Mouse (Mus musculus): ENCODE measurements at regions not wholly inside any gene's neighbourhood (a gene's known extent, or its start where the extent isn't known, plus 50 kb on each side); places are given as distances from the start of the nearest gene placed in this dataset.

DNA sequence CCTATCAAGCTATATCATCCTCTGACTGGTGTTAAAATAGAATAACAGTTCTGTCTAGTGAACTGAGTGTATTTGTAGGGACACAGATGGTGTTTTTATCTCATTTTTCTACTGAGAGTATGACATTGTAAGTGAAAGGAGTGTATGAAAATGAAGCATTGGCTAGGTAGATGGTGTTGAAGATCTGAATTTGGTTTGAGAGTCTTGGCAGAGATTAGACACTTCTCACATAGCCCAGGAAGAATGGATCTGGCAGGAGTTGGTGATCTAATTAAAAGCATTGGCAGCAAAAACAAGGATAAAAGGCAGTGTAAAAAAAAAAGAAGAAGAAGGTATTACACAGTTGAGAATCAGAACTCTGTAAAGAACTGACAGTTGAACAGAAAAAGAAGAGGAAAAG is 900.4 kb upstream of the Pabpc4l start:
- peak; percentile 4 to 16 for DNase-seq

DNA sequence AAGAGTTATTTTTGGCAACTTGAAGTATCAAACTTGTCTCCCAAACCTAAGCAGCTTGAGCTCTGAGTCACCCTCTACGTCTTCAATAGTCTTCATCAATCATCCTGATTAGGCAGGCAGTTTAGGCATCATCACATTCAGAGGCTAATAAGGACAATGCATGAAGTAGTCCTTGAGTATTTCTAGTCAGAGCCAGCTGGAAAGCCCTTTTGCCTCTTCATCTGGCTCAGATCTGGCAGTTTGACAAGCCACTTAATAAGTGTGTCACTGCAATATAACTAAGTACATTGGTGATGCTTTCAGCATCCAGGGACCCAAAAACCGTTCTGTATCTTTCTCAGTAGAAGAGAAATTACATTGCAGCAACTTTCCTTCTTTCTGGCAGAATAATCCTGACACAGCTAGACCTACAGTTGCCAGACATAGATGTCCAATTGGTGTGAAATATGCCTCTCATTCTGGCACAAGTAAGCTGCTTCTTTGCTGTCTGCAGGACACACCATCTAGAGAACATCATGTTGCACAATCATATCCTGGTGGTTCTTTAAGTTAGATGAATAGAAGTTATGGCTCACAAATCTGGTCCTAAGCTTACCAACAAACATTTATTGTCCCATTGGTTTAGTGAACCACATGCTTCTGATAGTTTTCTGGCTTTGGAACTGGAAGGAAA is 868.5 kb upstream of the Pabpc4l start:
- DNase-seq: peak in 1 of 2 experiments; percentile 2

DNA sequence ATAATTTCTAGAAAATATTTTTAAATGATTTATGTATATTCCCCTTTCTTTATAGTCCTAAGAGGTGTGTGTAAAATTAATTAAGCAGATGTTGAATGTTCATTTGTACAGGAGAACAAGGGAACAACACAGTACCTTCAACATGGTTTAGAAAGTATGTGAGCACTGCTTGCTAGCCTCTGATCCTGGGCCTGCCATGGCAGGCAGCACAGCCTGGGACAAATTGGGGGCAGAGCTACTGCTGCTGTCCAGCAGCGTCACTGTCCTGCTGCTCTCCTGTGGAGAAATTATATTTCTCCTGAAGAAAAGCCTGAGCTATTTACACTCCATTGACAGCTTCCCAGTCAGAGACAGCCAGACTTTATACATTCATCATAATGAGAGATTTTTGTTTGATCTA is 833.8 kb upstream of the Pabpc4l start:
- no peak for DNase-seq

DNA sequence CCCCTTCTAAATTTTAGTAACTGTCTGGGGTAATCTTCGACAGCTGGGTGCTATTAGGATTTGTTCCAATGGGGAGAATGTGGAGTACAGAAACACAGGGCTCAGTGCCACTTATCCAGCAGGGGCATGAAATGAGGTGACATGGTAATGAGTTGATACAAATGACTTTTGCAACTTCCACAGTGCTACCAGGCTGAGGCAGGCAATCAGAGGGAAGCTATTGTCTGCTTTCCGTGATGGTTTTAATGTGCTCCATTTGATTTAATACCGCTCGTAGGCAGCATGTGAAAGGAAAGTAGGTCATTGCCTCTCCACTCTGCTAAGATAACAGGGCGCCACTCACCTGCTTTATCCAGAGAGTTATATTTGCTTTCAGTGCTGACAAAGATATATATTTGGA is 832.3 kb upstream of the Pabpc4l start:
- DNase-seq: peak; percentile 20 to 34

DNA sequence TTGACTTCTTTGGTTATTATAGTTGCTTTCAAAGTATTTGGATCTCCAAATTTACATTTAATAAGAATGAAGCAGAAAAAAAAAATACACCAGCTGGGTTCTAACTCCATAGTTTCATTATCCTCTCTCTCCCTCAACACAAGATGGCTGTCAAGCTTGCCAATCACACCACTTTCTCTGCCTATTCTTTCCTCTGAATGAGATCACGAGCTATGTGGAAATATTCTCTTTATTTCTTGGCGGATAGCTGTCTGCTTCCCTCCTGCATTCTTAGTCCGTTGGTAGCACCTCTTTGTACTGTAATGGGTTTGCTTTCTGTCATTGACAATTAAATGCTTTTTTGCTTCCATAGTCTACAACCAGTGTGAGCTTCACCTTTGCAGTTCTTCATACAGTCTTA is 793.0 kb upstream of the Pabpc4l start:
- no peak for DNase-seq

DNA sequence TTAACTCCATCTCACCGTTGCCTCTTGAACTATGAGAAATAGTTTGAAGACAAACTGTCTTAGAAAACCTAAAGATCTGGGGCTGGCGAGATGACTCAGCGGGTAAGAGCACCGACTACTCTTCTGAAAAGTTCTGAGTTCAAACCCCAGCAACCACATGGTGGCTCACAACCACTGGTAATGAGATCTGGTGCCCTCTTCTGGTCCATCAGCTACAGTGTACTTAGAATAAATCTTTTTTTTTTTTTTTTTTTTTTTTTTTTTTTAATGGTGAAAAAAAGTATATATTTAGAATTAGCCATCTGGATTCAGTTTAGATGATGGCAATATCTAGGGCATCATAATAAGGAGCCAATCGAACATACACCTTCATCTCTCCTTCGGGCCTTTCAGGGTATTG is 782.2 kb upstream of the Pabpc4l start:
- DNase-seq: no peak

DNA sequence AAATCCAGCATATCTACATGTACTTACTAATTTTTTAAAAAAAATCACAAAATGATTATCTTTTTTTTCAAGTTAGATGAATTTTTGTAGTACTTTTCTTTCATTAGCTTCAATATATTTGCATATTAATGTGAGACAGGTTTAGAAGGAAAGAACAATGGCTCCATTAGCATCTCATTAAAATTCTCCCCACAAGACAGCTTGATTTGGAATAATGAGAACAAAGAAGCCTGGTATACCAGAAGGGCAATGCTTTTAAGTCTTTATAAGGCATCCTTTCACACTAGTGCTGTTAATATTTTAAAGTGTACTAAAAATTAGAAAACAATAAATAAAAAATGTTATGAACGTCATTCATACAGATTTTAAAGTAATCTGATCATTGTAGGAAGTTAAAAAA is 770.6 kb upstream of the Pabpc4l start:
- no peak for DNase-seq

DNA sequence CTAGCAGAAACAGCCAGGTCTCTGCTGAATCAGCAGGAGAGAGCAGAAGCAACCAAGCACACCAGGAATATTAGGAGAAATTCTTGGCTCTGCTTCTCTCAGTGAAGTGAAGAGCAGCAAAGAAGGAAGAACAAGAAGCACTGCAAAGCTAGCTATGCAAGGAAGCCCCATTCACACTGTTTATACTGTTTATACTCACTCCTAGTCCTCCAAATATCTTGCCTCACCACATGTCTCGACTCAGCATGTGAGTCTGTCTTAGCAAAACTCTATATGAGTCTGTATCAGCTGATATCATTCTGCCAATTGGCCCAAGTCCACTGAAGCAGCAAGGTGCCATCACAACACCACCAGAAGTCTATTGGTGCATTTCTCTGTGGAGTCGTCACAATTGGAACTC is 765.1 kb upstream of the Pabpc4l start:
- peak; percentile 12 to 20 for DNase-seq

DNA sequence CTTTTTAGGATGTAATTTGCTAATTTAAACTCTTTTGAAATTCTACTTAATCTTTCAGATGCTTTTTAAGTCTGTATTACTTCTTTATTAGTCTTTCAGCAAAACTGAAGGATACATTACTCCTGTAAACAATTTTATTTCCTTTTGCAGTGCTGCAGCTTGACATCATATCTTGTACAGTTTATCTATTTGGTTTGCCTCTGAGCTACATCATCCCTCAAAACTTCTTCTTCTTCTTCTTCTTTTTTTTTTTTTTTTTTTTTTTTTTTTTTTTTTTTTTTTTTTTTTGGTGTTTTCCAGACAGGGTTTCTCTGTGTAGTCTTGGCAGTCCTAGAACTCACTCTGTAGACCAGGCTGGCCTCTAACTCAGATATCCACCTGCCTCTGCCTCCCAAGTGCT is 749.6 kb upstream of the Pabpc4l start:
- no peak for DNase-seq

DNA sequence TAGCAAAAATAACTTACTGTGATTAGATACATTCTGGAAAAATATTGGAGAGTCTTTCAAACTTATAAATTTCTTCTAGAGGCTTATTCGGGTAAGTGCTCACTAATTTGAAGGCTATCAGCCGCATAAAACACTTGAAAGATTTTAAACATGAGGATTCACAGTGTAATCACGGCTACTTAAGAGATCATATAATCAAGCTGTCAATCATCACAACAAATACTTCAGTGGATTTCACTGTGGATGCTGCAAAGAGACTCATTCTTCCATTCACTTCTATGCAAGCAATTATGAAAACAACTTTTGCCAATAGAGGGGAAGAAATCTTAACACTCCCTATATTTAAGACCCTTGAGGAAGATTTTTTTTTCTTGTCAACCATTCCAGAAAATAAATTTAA is 736.2 kb upstream of the Pabpc4l start:
- no peak for DNase-seq

DNA sequence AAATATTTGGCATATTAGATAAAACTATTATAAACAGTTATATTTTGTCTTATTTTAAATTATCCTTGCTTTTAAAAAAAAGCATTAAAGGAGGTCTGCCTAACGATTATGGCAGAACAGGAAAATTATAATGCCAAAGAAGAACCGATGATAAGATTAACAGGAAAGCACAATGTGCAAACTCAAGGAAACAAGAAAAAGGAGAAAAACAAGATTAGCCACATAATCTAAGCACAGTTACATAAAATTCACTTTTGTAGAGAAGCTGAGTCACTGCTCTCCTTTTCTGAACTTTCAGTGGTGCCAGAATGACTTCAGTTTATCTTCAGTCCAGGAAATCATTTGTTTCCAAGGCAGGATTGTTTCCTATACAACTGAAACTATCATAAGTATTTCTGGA is 734.7 kb upstream of the Pabpc4l start:
- DNase-seq: no peak

DNA sequence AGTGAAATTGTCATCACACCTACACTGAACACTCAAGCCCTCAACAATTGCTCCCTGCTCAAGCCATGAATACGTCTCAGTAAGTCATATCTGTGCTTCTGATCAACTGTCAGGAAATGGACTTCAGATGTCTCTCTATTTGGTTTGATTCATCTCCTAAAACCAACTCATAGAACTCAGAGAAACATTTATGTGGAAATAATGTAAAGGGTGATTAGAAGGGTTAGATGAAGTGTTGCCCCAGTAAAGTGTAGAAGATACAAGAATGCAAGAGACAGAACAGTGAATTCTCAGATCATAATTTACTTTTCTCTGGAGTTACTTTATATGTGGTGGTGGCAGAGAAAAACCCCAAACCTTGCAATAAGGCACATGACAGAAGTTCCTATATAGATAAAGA is 732.4 kb upstream of the Pabpc4l start:
- DNase-seq: no peak

Data from cerebellum, postnatal 14 days (tissue).